Mouse (Mus musculus) gastrocnemius, adult 2 months (tissue): ENCODE results near the gene Smarcd2. TPM values are rescaled to one million over a fixed set of nuclear protein-coding genes. Genes with fewer than 3 reads are reported as not detected.

Experiments
- DNase-seq: peaks from one replicate; pipeline ENCODE4 v3.0.0; 2022
- H3K27ac ChIP-seq: fragments of 200-600 bp; 2 replicates; pipeline ENCODE4 v1.8.1; 2022; ENCODE audit warnings: mild to moderate bottlenecking
- H3K4me3 ChIP-seq: fragments of 200-600 bp; 2 replicates; pipeline ENCODE4 v1.8.1; 2022; ENCODE audit warnings: mild to moderate bottlenecking, moderate library complexity
- CTCF ChIP-seq: fragments of 200-600 bp; IDR thresholded peaks from 2 replicates; pipeline ENCODE4 v1.8.1; 2022; ENCODE audit warnings: antibody characterized with exemption, mild to moderate bottlenecking, moderate library complexity
- intact Hi-C: fragments of 180-260 bp; cut with DNase I; formaldehyde crosslinking; loops from one replicate; pipeline ENCODE4 v1.15.1; 2025
- total RNA-seq, 2 experiments: library from RNA; stranded (reverse); gene quantifications; 2 replicates each; pipeline ENCODE4 v1.2.3; 2021

Smarcd2 gene
- total RNA-seq, 2 experiments from 2014 or later: 10.8 to 12.8 TPM

DNA sequence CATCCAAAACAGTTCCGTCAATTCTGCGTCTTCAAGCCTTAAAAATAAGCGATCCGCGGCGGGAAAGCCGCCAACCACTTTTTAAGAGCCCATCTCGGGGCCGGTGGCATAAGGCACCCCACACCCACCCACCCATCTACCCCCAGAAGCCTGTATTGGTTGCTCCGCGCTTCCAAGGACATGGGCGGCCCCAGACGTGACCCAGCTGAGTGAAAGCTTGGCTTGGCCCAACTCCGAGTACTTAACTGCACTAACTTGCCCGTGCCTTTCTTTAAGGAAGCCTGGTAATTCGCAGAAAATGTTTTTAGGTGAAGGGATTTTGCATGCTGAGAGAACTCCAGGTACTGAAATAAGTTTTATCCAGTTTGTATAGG, 526 bp upstream of the Smarcd2 start:
- no peak for TF ChIP-seq CTCF
- intact Hi-C loops: loop anchor here (5.0 to 10.0 kb wide), 2 partner anchors 56 to 212 kb away; partner anchors contain the start of genes Ccdc47, Ddx42 and Ern1
- peak overlapping the region; percentile 99 for H3K4me3 ChIP-seq
- peak overlapping the region; percentile 99 for H3K27ac ChIP-seq
- no peak for DNase-seq

DNA sequence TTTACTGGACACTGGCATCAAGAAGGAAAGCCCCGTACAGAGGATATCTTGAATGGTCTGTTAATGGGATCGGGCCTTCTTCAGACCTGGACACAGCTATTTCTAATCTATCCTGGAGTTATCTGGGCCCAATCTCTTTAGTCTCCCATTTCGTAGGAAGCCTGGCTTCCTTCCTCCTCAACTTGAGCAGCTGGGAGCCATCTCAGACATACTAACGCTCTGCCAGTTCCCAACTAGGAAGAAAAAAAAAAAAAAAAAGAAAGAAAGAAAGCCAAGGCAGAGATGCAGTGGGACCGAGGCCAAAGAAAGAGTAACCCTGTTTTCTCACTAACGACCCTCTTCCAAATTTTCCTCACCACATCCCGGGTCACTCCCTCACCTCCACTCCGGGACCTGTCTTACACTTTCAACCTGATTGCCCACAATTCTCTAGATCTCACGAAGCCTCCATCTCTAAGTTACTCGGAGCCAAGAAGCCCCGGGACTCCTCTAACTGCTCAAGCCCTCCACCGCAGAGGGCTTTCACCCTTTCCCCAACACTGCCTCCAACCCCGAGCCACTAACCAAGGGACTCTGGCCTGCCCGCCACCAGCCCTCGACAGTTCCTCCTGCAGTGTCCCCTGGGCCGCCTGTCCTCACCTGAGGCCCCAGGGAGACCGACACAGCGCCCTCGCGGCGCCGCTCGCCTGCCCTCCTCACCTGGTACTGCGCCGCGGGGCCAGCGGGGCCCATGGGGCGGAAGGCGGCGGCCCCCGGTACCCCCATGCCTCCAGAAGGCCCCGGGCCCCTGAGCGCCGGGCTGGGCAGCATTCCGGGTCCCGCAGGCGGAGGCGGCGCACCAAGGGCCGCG, 753 bp downstream of the Smarcd2 start:
- intact Hi-C loops: loop anchor here (5.0 to 10.0 kb wide), 2 partner anchors 55 to 213 kb away; partner anchors contain the start of genes Ccdc47, Ddx42 and Ern1
- H3K4me3 ChIP-seq: peak overlapping the region; percentile 99
- H3K27ac ChIP-seq: peak overlapping the region; percentile 99
- DNase-seq: peak; percentile 28
- no peak for TF ChIP-seq CTCF

DNA sequence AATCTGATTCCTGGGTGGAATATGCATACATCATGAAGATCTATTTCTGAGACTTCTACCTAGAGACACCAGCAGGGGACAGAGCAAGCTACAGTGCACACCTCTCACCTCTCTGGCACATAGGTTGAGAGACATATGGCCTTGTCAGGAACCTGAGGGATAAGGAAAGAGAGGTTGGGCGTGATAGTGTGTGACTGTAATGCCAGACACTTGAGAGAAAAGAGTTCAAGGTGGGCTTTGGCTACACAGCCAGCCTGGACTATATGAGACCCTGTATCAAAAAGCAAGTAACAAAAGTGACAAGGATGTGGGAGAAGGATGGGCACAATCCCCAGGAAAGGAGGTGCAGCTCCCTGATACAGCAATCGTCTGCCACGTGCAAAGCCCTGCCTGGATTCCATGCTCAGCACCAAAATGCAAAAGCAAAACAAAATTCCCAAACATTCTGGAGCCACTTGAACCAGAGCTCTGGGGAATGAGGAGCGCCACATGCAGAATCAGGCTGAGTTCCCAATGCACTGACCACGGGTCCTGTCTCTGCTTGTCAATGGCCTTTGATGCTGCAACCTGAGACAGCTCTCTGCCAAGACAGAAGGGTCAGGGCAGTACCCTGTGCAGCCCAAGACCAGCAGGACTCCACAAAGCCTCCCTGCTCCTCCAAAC, 1.5 kb downstream of the Smarcd2 start:
- DNase-seq: peak; percentile 46
- Histone ChIP-seq H3K27ac (peak overlapping the region; percentile 99), H3K4me3 (peak overlapping the region; percentile 99)
- intact Hi-C loops: loop anchor here (5.0 to 10.0 kb wide), 2 partner anchors 54 to 214 kb away; partner anchors contain the start of genes Ccdc47, Ddx42 and Ern1
- no peak for TF ChIP-seq CTCF

DNA sequence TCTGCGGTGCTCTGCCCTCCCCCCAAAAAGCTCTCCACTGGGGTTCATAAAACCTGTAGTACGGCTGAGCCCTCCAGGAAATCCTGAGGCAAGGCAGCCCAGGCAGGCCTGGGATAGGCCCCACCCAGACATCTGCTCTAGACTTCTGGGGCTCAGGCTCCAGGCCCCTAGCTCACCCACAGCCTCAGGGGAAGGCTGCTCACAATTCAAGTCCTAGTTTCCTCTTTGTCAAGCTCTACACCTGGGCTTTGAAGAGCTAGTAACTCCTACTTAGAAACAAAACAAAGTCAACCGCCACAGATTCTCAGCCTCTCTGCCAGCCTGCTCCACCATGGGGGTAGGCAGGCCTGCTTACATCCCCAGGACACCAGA, 3.7 kb downstream of the Smarcd2 start:
- intact Hi-C loops: no loop called here
- peak overlapping the region; percentile 61 for H3K4me3 ChIP-seq
- TF ChIP-seq CTCF: no peak
- H3K27ac ChIP-seq: peak overlapping the region; percentile 99
- DNase-seq: peak; percentile 59

DNA sequence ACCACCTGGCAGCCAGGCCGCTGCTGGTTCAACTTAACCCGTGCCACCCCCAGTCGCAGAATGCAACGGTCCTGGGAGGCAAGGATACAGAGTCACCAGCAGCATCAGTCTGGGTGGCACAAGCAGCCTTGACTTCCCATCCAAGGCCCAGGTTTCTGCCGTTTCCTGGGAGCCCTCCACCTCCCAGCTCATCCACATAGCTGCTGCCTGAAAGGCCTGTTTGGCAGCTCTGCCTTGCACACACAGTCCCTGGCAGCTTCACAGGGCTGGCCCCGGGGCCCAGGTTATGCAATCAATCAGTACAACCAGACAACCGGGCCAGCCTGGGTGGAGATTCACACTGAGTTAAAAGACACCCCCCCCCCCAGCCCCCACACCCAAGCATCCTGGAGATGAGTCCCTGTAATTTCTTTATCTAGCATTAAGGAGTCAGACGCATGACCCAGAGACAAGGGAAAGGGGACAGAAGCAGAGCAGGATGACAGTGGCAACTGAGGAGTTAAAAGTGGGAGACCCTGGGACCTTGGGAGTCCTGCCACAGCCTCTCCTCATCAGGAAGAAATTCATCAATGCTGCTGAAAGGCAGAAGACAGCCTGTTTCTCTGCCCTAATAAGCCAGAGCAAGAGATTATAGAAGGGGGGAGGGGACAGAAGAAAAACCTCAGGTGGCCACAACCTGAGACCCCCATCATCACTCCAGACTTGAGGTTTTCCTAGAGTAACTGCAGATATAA, 4.3 kb downstream of the Smarcd2 start:
- intact Hi-C loops: no loop called here
- no peak for TF ChIP-seq CTCF
- Histone ChIP-seq H3K27ac (peak overlapping the region; percentile 99), H3K4me3 (peak overlapping the region; percentile 61)
- DNase-seq: peak; percentile 94

DNA sequence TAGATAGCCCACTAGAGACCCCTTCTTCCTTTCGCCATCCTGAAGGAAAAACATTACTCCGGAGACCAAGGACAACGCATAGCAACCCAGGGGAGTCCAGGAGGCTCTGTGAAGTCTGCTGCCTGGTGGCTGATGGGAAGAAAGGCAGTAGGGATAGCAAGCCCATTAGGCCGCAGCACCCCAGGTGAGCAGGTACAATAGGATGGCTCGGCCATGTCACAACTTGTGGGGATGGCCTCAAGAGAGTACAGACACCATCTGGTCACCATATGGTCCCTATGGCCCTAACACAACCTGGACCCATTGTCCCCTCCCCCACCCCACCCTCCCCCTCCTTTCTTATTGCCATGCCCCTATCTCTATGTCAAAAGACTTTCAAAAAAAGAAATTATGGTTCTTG, 4.9 kb downstream of the Smarcd2 start:
- intact Hi-C loops: no loop called here
- Histone ChIP-seq H3K27ac (peak overlapping the region; percentile 99), H3K4me3 (peak overlapping the region; percentile 61)
- no peak for TF ChIP-seq CTCF
- no peak for DNase-seq

DNA sequence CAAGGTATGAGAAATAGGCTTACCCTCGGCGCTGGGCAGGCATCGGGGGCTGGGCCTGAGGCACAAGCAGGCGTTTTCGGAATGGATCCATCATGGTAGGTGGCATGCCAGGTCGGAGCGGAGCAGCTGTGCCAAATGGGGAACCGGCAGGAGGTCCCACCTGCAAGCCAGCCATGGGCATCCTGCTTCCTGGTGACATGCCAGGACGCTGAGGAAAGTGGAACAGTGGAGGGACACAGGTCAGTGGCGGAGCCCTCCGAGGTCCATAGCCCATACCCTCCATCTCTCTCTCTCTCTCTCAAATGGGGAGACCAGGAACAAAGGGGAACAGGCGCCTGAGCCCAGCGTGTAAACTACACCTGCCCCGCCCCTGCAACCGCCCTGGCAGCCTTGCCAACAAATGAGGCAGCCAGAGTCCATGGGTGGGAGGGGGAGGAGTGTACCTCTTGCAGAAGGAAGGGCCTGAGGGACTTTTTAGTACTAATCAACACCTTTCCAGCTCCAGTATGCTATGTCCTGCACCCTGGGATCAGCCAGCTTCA, 5.4 kb downstream of the Smarcd2 start:
- Histone ChIP-seq H3K27ac (peak overlapping the region; percentile 99), H3K4me3 (peak overlapping the region; percentile 61)
- intact Hi-C loops: no loop called here
- no peak for TF ChIP-seq CTCF
- peak; percentile 70 for DNase-seq

DNA sequence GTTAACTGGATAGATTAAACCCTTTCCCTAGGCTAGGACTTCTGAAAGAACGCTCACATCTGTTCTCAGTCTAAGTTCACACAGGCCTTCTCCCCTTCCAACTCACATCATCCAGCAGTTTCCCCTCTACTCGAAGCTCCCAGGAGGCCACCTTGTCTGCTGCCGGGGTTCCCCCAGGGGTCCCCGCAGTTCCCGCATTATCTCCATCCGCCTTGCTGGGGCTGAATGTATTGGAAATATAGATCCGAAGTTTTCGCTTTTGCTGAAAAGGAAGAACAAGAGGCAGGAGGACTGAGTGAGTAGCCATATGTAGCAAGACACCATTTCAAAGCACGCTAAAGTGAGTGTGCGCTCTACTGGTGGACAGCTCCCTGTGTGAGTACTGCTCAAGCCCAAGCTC, 6.3 kb downstream of the Smarcd2 start:
- H3K27ac ChIP-seq: peak overlapping the region; percentile 99
- DNase-seq: no peak
- no peak for TF ChIP-seq CTCF
- intact Hi-C loops: no loop called here
- no peak overlapping the region for H3K4me3 ChIP-seq

DNA sequence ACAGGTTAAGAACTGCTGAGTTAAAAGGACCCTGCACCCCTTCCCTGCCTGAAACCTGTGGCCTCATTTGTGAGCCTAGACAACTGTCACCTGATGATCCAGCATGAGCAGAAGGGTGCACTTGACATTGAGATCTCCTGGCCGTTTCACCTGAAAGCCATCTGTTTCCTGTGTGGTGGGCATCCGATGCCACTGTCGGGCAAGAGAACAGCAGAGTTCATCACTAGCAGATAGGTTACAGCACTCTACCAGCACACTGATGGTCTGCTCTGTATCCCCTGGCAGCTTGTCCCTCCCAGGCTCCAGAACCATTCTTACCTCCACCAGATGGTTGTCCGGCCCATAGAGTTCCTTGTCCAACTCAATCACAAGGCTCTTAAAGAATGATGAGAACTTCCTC, 7.2 kb downstream of the Smarcd2 start:
- no peak for DNase-seq
- Histone ChIP-seq H3K4me3 (no peak overlapping the region), H3K27ac (no peak overlapping the region)
- intact Hi-C loops: no loop called here
- no peak for TF ChIP-seq CTCF

DNA sequence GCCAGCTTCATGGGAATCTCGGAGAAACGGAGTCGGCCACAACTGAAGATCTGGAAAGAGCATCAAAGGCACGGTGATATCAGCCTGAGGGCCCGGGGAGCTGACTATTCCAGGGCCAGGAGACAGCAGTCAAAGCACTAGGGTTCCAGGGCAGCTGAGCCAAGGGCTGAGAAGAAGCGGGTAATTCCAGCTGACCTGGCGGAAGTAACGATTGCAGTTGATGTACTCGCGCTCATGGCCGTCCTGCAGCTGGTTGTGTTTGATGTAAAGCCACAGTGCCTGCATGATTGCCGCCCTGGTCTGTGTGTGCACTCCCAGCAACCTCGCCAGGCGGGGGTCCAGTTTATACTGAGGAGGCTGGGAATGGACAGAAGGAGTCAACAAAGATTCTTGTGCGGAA, 7.8 kb downstream of the Smarcd2 start:
- no peak for TF ChIP-seq CTCF

DNA sequence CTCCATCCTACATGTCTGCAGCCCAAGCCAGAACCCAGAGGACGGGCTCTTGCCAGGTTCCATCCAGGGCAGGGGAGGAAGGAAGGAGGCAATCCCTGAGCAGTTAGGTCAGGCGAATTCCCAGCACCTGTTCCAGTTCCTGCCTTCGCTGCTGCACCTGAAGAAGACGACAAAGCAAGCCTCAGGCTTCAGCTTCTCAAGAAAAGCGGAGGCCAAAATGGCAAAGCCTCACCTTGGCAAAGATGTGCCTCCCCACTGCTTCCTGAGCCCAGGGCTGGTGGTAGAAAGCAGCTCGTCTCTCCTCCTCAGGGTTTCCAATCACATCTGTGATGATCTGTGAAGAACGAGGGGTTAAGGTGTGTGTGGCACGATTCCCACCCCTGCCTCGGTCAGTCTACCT, 8.8 kb downstream of the Smarcd2 start:
- intact Hi-C loops: no loop called here

More for the DNA sequence above, 7.8 kb downstream of the Smarcd2 start:
- no peak overlapping the region for H3K27ac ChIP-seq
- intact Hi-C loops: no loop called here
- H3K4me3 ChIP-seq: no peak overlapping the region
- no peak for DNase-seq

DNA sequence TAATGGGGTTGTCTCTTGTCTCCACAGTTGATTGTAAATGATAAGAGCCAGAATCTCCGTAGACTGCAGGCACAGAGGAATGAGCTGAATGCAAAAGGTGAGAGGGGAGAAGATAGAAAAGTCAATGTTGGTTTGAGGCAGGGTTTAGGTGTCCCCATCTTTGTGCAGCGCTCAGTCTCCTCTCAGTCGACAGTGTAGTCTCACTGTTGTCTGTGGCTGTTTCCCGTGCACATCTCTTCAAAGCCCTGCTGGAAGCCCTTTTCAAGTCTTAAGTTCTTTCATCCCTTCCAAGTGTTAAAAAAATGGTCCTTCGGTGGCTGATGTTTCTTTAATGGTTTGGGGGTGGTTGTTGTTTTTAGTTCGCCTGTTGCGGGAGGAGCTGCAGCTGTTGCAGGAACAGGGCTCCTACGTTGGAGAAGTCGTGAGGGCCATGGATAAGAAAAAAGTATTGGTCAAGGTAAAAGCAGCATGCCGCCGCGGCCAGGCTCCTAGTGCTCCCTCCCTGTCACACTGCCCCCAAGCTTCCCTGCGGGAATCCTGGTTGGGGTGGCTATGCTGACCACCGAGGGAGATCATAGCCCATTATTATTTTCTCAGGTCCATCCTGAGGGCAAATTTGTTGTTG, 11.8 kb downstream of the Smarcd2 start:
- no peak for DNase-seq
- intact Hi-C loops: no loop called here
- no peak for TF ChIP-seq CTCF

More for the DNA sequence above, 8.8 kb downstream of the Smarcd2 start:
- Histone ChIP-seq H3K4me3 (no peak overlapping the region), H3K27ac (peak overlapping the region; percentile 17; the same call in 1 of the 2 replicates)
- no peak for DNase-seq
- TF ChIP-seq CTCF: no peak

More for the DNA sequence above, 11.8 kb downstream of the Smarcd2 start:
- no peak overlapping the region for H3K4me3 ChIP-seq
- H3K27ac ChIP-seq: no peak overlapping the region
